Mouse (Mus musculus): Measurements from ENCODE around the gene Rhox2c.
"Not testable (repeated sequence)": the region's sequence is repeated elsewhere in the genome, so short reads cannot be mapped to it uniquely, and the experiment has no call there.

The Rhox2c gene

DNA sequence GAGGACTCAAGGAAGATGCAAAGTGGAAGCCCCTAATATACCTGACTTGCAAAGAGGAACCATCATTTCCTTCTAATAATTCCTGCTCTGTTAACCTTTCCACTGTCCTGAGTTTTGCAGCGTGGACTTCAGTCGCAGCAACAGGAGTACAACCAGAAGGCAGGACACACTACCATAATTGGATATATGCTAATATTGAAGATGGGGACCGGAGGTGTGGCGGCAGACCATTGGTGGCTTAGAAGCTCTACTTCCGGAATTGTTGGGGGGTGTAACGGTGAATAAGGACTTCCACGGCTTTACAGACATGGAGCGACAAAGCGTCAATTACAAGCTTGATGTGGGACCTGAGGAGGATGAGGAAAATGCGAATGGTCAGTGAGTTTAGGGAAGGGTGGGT, at the start of gene Rhox2c:
Gene Rhox2c (plus strand): TSS at position 301 of the 400 bp plus-strand sequence.
- not testable (repeated sequence) for DNase-seq (ENCODE audit: low spot score)

- not testable (repeated sequence) for DNase-seq (ENCODE audit: low spot score)
Measured at GRCm38 (mm10) chrX:37411767-37412166, 41.7 kb upstream of the Rhox2c start, which contains the start of gene Rhox2b. Gene Rhox2b, plus strand, starts transcription at chrX:37412067.

DNA sequence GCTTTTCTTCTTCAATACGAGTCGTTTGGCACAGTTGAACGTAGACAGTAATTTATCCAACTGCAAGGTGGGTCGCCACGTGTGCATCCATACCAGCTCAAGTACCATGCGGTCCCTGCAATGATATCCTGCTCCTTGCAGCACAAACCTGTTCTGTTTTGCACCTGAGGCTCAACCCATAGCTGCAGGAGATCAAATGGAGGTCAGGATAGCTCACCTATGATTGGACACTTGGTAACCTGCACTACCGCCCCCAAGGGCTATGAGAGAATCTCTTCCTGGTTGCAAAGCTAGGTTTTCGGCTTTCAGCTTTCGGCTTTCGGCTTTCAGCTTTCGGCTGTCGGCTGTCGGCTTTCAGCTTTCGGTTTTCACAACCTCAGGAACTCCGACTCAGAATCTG, 21.3 kb upstream of the Rhox2c start, which contains the start of gene Rhox4b:
Gene Rhox4b (plus strand): TSS at position 301 of the 400 bp plus-strand sequence.
- DNase-seq (ENCODE audit: low spot score) = not testable (repeated sequence)

GRCm38 (mm10) chrX:37458285-37458684, 4.8 kb downstream of the Rhox2c start, which contains the start of gene Rhox3c:
Gene Rhox3c, plus strand, starts transcription at chrX:37458585.
- not testable (repeated sequence) for DNase-seq (ENCODE audit: low spot score)

DNA sequence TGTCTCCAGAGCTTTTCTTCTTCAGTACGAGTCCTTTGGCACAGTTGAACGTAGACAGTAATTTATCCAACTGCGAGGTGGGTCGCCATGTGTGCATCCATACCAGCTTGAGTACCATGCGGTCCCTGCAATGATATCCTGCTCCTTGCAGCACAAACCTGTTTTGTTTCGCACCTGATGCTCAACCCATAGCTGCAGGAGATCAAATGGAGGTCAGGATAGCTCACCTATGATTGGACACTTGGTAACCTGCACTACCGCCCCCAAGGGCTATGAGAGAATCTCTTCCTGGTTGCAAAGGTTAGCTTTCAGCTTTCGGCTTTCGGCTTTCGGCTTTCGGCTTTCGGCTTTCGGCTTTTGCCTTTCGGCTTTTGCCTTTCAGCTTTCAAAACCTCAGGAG, 26.6 kb downstream of the Rhox2c start, which contains the start of gene Rhox4c:
Gene Rhox4c (plus strand): TSS at position 301 of the 400 bp plus-strand sequence.
- DNase-seq (ENCODE audit: low spot score) = not testable (repeated sequence)

- DNase-seq (ENCODE audit: low spot score) = not testable (repeated sequence)
Measured at GRCm38 (mm10) chrX:37514059-37514458, 60.6 kb downstream of the Rhox2c start, which contains the start of gene Rhox4d. Gene Rhox4d, plus strand, starts transcription at chrX:37514359.

Measured in c-Kit-positive CD71-positive TER-119-positive erythroid progenitor cells, embryonic 14.5 days (primary cell).